Mouse (Mus musculus) adrenal gland, postnatal 36 days (tissue): Measurements from ENCODE around the gene Hcfc1r1. TPM values are rescaled to one million over a fixed set of nuclear protein-coding genes. Genes with fewer than 3 reads are reported as not detected.
A peak's percentile ranks its signal among the peaks of the same experiment; 100 is the strongest.

Source experiments
- DNase-seq, 2 experiments: peaks; one replicate each; pipeline ENCODE4 v3.0.0; 2021; ENCODE audit warnings: mixed read lengths in 1 of 2
- total RNA-seq, 2 experiments: library from RNA; stranded (reverse); gene quantifications; 2 replicates each; pipeline ENCODE4 v1.2.3; 2021

Hcfc1r1 gene
- total RNA-seq, 2 experiments from 2014 or later: 125 to 143 TPM

DNA sequence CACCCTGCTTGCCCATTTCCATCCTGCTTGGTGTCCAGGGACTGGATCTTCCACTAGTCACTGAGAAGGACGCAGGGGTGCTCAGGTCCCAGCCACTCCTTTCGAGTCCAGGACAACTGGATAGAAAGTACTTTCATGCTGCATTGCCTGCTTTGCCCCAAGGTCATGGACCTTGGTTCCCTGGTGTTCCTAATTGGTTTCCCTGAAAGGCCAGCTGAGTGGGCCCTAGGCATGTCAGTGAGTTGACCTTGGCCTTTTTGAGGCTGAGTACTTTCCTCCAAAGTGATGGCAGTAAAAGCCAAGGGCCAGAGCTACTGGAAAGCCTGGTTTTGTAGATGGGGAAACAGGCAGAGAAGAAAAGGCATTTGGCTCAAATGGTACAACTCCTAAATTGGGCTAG is 48.5 kb downstream of the Hcfc1r1 start:
- DNase-seq: peak; percentile 62 to 63

DNA sequence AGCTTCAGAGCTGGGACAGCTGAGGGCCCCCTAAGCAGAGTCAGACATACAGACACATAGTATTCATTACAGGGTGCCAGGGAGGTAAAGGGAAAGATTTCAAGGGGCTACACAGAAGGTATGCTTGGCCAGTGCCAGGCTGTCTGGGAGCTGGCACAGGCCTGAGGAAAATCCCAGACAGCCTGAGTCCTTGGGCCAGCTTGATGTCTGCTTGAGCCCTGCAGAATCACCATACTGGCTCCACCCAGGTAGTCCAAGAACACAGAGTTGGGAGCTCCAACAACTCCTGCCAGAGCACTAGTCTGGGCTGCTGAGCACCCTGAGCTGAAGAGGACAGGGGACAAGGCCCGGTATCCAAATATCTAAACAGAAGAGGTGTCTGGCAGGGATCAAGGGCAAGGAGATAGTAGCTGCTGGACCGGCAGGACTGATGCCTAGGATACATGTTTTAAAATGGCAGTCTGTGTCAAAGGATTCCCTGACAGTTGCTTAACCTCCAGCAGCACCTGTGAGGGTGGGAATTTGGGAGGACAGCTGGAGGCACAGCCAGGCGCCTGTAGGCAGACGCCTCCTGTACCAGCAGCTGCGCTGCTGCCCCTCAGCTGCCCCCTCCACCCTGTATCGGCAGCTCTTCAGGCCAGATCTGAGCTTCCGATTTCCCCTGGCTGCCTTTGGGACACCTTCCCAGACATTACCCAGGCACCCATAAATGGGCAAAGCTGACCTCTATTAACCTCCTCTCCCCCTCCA is 49.2 kb downstream of the Hcfc1r1 start, which contains the start of gene 1520401A03Rik:
Gene 1520401A03Rik (minus strand): TSS at position 408 of the 750 bp plus-strand sequence.
- DNase-seq: peak; percentile 37 to 45

Other genes starting within 250 kb of the Hcfc1r1 start
- gene Vmn2r117, start 193.9 kb upstream of the Hcfc1r1 start, total RNA-seq: not detected
- 10 to 100 TPM; 10.3 to 12.1 TPM for gene Zfp213, start 109.4 kb upstream of the Hcfc1r1 start, total RNA-seq
- 10 to 100 TPM in 1 of 2 experiments, 1 to 10 TPM in 1; 7.0 to 11.4 TPM for gene Zfp13, start 74.1 kb upstream of the Hcfc1r1 start, total RNA-seq
- not detected for gene Zscan10, start 72.7 kb upstream of the Hcfc1r1 start, total RNA-seq
- gene Mmp25, start 28.3 kb upstream of the Hcfc1r1 start, total RNA-seq: under 1 TPM; 0.20 TPM
- not detected for gene Bicdl2, start 13.1 kb upstream of the Hcfc1r1 start, total RNA-seq
- 10 to 100 TPM; 28.6 to 30.3 TPM for gene Thoc6, start 286 bp downstream of the Hcfc1r1 start, total RNA-seq
- gene Tnfrsf12a, start 3.9 kb downstream of the Hcfc1r1 start, total RNA-seq: 100 to 1,000 TPM; 116 to 301 TPM
- gene Cldn6, start 5.7 kb downstream of the Hcfc1r1 start, total RNA-seq: not detected
- gene Cldn9, start 10.4 kb downstream of the Hcfc1r1 start, total RNA-seq: not detected
- gene 1520401A03Rik, start 49.2 kb downstream of the Hcfc1r1 start, total RNA-seq: 10 to 100 TPM in 1 of 2 experiments, 1 to 10 TPM in 1; 7.7 to 23.0 TPM
- 1 to 10 TPM; 4.0 to 5.6 TPM for gene Pkmyt1, start 52.7 kb downstream of the Hcfc1r1 start, total RNA-seq
- 10 to 100 TPM in 1 of 2 experiments, 1 to 10 TPM in 1; 9.9 to 13.9 TPM for gene Paqr4, start 67.3 kb downstream of the Hcfc1r1 start, total RNA-seq
- not detected for gene Kremen2, start 72.2 kb downstream of the Hcfc1r1 start, total RNA-seq
- gene Flywch1, start 98.0 kb downstream of the Hcfc1r1 start, total RNA-seq: 10 to 100 TPM; 60.2 to 61.4 TPM
- gene Flywch2, start 112.5 kb downstream of the Hcfc1r1 start, total RNA-seq: 1 to 10 TPM; 6.9 to 8.8 TPM
- gene Srrm2, start 116.9 kb downstream of the Hcfc1r1 start, total RNA-seq: 100 to 1,000 TPM; 435 to 589 TPM
- gene Elob, start 155.5 kb downstream of the Hcfc1r1 start, total RNA-seq: 100 to 1,000 TPM; 400 to 416 TPM
- gene Prss33, start 162.5 kb downstream of the Hcfc1r1 start, total RNA-seq: not detected
- not detected for gene Prss32, start 170.3 kb downstream of the Hcfc1r1 start, total RNA-seq
- gene Prss41, start 170.6 kb downstream of the Hcfc1r1 start, total RNA-seq: under 1 TPM; 0.36 to 0.89 TPM
- not detected for gene Prss21, start 194.5 kb downstream of the Hcfc1r1 start, total RNA-seq
- not detected for gene Dcpp1, start 207.3 kb downstream of the Hcfc1r1 start, total RNA-seq
- not detected for gene Dcpp2, start 207.3 kb downstream of the Hcfc1r1 start, total RNA-seq
- not detected for gene Dcpp3, start 243.9 kb downstream of the Hcfc1r1 start, total RNA-seq